In the genomic region with DNA sequence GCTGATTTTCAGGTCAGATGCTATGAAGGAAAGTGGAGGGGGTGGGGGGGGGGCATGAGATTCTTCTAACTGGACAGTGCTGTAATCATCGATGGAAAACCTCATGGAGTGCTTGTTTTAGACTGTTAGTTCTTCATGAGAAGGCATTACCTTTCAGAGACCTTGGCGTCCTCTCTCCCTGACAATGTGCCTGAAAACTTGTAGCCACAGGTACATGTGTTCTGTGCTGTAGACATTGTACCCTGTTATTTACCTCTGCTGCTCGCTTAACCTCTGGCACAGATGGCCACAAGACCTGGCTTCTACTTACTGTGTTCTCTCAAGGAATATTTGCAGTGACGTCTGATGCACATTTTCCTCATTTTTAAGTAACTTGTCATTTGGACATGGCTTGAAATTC, we compare ENCODE assay signal across 23 mouse cellular contexts.
A peak's percentile ranks its signal among the peaks of the same experiment; 100 is the strongest.
DNase-seq lines count a peak whose midpoint lies in the region; ATAC-seq and TF ChIP-seq lines count a peak whose summit lies in the region.
"Had no signal": no experiment of that assay in that cellular context is flagged by ENCODE, and none has a peak within 500 bp of the region (broad histone marks: within the 10 kb centered on the region; RNA-seq: fewer than 3 reads in every experiment).

No protein-coding gene starts in this region.

- H3K27me3 ChIP-seq in liver, adult 2 months (ENCODE audit: control insufficient read depth, insufficient read depth, low read length), result no peaks in the 10 kb centered on the region
- no peaks in the 10 kb centered on the region for H3K27me3 ChIP-seq in liver, embryonic 12.5 days (replicated peaks)
- H3K27me3 ChIP-seq in spleen, adult 2 months (ENCODE audit: control insufficient read depth, insufficient read depth, low read length), result no peaks in the 10 kb centered on the region
- H3K27me3 ChIP-seq in hindbrain, embryonic 13.5 days, result no peaks in the 10 kb centered on the region
- H3K27me3 ChIP-seq: forebrain, embryonic 13.5 days; hindbrain, embryonic 12.5 days had no signal

- no peaks in the 10 kb centered on the region for H3K9me3 ChIP-seq in liver, embryonic 12.5 days (replicated peaks)
- no peaks in the 10 kb centered on the region for H3K9me3 ChIP-seq in hindbrain, embryonic 13.5 days
- H3K9me3 ChIP-seq: forebrain, embryonic 10.5 days; forebrain, embryonic 13.5 days; hindbrain, embryonic 12.5 days had no signal

- H3K9ac ChIP-seq in liver, adult 2 months (ENCODE audit: low read depth, low read length), result no peak overlapping the region
- no peak overlapping the region for H3K9ac ChIP-seq in liver, embryonic 12.5 days
- no peak overlapping the region for H3K9ac ChIP-seq in hindbrain, embryonic 13.5 days
- H3K9ac ChIP-seq: forebrain, embryonic 13.5 days; hindbrain, embryonic 12.5 days had no signal

- no peak overlapping the region for H3K4me3 ChIP-seq in liver, adult 2 months (ENCODE audit: insufficient read depth, low read depth, low read length)
- H3K4me3 ChIP-seq in liver, embryonic 12.5 days, result no peak overlapping the region
- no peak overlapping the region for H3K4me3 ChIP-seq in spleen, adult 2 months (ENCODE audit: extremely low read depth, insufficient read depth, insufficient read length)
- no peak overlapping the region for H3K4me3 ChIP-seq in macrophage (ENCODE audit: inconsistent target)
- H3K4me3 ChIP-seq in hindbrain, embryonic 13.5 days, result no peak overlapping the region
- H3K4me3 ChIP-seq: forebrain, embryonic 10.5 days; forebrain, embryonic 13.5 days; gastrocnemius, adult 2 months; hindbrain, embryonic 12.5 days had no signal

- peaks cover 4% of the 10 kb centered on the region; the same call in 1 of the 2 replicates for H3K36me3 ChIP-seq in liver, adult 2 months (ENCODE audit: control insufficient read depth, insufficient read depth, low read length)
- peaks cover 5% of the 10 kb centered on the region; the same call in 1 of the 2 replicates for H3K36me3 ChIP-seq in liver, embryonic 12.5 days
- H3K36me3 ChIP-seq in spleen, adult 2 months (ENCODE audit: control insufficient read depth, insufficient read depth, low read length), result peaks cover 13% of the 10 kb centered on the region
- peaks cover 23% of the 10 kb centered on the region; the same call in 1 of the 2 replicates for H3K36me3 ChIP-seq in macrophage (ENCODE audit: inconsistent target)
- peaks cover 34% of the 10 kb centered on the region for H3K36me3 ChIP-seq in hindbrain, embryonic 13.5 days

- peaks cover 3% of the 10 kb centered on the region; the same call in 1 of the 2 replicates for H3K4me1 ChIP-seq in liver, adult 2 months (ENCODE audit: control insufficient read depth, insufficient read depth, low read length)
- H3K4me1 ChIP-seq in liver, embryonic 12.5 days, result no peaks in the 10 kb centered on the region
- H3K4me1 ChIP-seq in spleen, adult 2 months (ENCODE audit: control insufficient read depth, insufficient read depth, insufficient read length), result peaks cover 37% of the 10 kb centered on the region
- H3K4me1 ChIP-seq in hindbrain, embryonic 13.5 days (replicated peaks), result peaks cover 11% of the 10 kb centered on the region
- H3K4me1 ChIP-seq: forebrain, embryonic 10.5 days; hindbrain, embryonic 12.5 days had no signal

- no peak overlapping the region for H3K4me2 ChIP-seq in liver, embryonic 12.5 days
- H3K4me2 ChIP-seq in hindbrain, embryonic 13.5 days, result no peak overlapping the region
- H3K4me2 ChIP-seq: forebrain, embryonic 13.5 days; heart, embryonic 11.5 days; hindbrain, embryonic 12.5 days had no signal

- H3K27ac ChIP-seq in liver, adult 2 months (replicated peaks; ENCODE audit: insufficient read depth, low read depth, low read length), result no peak overlapping the region
- no peak overlapping the region for H3K27ac ChIP-seq in liver, embryonic 12.5 days
- H3K27ac ChIP-seq in spleen, adult 2 months (ENCODE audit: insufficient read depth, low read length), result peak overlapping the region; percentile 1; the same call in 1 of the 2 replicates
- peak overlapping the region; percentile 12; the same call in 1 of the 2 replicates for H3K27ac ChIP-seq in macrophage
- H3K27ac ChIP-seq in hindbrain, embryonic 13.5 days, result no peak overlapping the region
- H3K27ac ChIP-seq: forebrain, embryonic 10.5 days; forebrain, embryonic 13.5 days; gastrocnemius, adult 2 months; hindbrain, embryonic 12.5 days had no signal

- TF ChIP-seq CTCF in liver, adult 2 months (IDR thresholded peaks at IDR 0.05; ENCODE audit: low read depth, low read length), result no peak
- no peak for TF ChIP-seq CTCF in spleen, adult 2 months (IDR thresholded peaks at IDR 0.05; ENCODE audit: extremely low read depth, insufficient read depth, insufficient read length, insufficient replicate concordance)

- DNase-seq in liver, adult 2 months (ENCODE audit: extremely low read depth, low read depth, low spot score), result peak; percentile 88
- DNase-seq in spleen, adult 2 months (ENCODE audit: low read depth in 1 of 2, low spot score in 2 of 2), result no peak
- no peak for DNase-seq in spleen, postnatal 4 days (ENCODE audit: low spot score in 2 of 2)
- no peak for DNase-seq in testis, postnatal 10 days (ENCODE audit: low spot score)
- DNase-seq: adrenal gland, adult 8-10 months; adrenal gland, postnatal 25 days; cerebellum, adult 18-20 months; cerebellum, adult 9-10 months; cerebellum, postnatal 14 days; gastrocnemius, adult 2 months; gastrocnemius, postnatal 14 days; heart, adult 11 months had no signal

- no peak for ATAC-seq in liver, embryonic 12.5 days
- ATAC-seq in hindbrain, embryonic 13.5 days (ENCODE audit: low FRiP score), result no peak
- ATAC-seq: activated CD4-positive, CD25-positive, alpha-beta regulatory T cell, adult 4 months; CD4-positive, CD25-positive, alpha-beta regulatory T cell, adult 4 months; forebrain, embryonic 13.5 days; forebrain, embryonic 16.5 days; hindbrain, embryonic 16.5 days had no signal

- WGBS in liver, adult 2 months, result 32% methylated on average over 4 of the region's 4 CpGs
- 81% methylated on average over 4 of the region's 4 CpGs for WGBS in liver, embryonic 12.5 days (ENCODE audit: insufficient replicate concordance)
- 79% methylated on average over 4 of the region's 4 CpGs for whole genome bisulfite sequencing in spleen, adult 2 months
- 94% methylated on average over 4 of the region's 4 CpGs for WGBS in macrophage (ENCODE audit: missing documents)
- 92% methylated on average over 4 of the region's 4 CpGs for WGBS in hindbrain, embryonic 13.5 days

- TF ChIP-seq POLR2A in liver, adult 2 months (IDR thresholded peaks at IDR 0.05; ENCODE audit: extremely low read depth, insufficient read depth, low read length), result no peak
- TF ChIP-seq POLR2A in spleen, adult 2 months (IDR thresholded peaks at IDR 0.05; ENCODE audit: low read depth, low read length), result no peak

- no peaks in the 10 kb centered on the region for H3K79me2 ChIP-seq in liver, adult 2 months (ENCODE audit: control insufficient read depth, insufficient read depth, low read length)
- no peaks in the 10 kb centered on the region for H3K79me2 ChIP-seq in macrophage (ENCODE audit: inconsistent target)

Comparison
In these comparisons a context has a peak if more than half of its experiments do, and no peak if none do; other contexts are left out.
1. H3K27ac ChIP-seq: peak in spleen, adult 2 months (single experiment) and macrophage (single experiment); none in liver, adult 2 months (single experiment), liver, embryonic 12.5 days (single experiment) and hindbrain, embryonic 13.5 days (single experiment).